Mouse (Mus musculus): ENCODE results near the gene Pdlim7.

Gene Pdlim7

GRCm38 (mm10) chr13:55516955-55517354, 3.5 kb upstream of the Pdlim7 start:
- DNase-seq: peak; percentile 86

- DNase-seq: no peak
Observed at GRCm38 (mm10) chr13:55513828-55514227, 352 bp upstream of the Pdlim7 start.

DNA sequence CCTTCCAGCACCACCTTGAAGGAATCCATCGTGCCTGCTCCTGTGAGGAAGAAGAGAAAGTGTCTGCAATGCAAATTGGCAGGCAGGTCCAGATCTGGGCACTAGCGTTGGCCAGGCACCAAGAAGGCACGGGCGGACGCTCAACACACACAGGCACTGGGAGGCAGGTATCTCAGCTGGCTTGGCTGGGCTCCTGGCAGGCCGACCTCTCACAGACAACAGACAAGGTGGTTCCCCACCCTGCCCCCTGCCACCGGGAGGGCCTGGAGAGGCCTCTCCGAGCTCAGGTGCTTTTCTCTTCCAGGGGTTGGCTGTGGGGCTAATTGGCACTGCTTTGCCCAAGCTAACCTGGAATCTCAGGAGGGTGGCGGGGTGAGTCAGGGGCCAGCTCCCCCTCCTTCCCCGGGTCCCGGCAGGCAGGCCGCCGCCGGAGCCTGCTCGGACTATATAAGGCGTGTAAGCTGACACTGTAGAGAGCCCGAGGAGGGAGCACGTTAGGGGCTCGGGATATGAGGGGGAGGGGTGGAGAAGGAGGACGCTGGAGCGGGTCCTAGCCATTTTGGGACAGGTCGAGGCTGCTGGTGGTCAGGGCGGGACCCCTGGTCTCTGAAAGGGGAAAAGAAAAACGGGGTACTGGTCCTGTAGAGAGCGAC, 971 bp downstream of the Pdlim7 start:
- DNase-seq: no peak

- DNase-seq: no peak
Observed at GRCm38 (mm10) chr13:55511492-55511861, 2.0 kb downstream of the Pdlim7 start.

GRCm38 (mm10) chr13:55510668-55511491, 2.6 kb downstream of the Pdlim7 start:
- DNase-seq: no peak

- no peak for DNase-seq
Observed at GRCm38 (mm10) chr13:55510332-55510667, 3.2 kb downstream of the Pdlim7 start.

DNA sequence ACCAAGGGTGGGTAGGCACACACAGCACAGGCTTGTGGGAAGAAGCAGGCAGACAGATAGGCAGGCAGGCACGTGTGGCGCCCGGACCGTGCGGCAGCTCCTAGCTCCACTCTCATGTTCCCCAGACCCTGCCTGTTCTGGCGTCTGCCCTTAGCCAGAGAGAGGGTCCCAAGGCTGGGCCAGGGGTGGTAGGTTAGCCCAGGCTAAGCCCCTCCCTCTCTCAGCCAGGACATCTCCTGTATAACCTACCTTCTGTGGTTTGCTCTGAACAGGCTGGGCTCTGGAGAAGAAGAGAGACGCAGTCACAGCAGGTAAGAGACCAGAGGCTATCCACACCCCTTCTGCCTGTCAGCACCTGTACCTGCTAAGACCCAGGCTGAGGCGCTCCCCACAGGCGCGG, 4.9 kb downstream of the Pdlim7 start:
- DNase-seq: no peak

- no peak for DNase-seq
Observed at GRCm38 (mm10) chr13:55507877-55508276, 5.6 kb downstream of the Pdlim7 start.

DNA sequence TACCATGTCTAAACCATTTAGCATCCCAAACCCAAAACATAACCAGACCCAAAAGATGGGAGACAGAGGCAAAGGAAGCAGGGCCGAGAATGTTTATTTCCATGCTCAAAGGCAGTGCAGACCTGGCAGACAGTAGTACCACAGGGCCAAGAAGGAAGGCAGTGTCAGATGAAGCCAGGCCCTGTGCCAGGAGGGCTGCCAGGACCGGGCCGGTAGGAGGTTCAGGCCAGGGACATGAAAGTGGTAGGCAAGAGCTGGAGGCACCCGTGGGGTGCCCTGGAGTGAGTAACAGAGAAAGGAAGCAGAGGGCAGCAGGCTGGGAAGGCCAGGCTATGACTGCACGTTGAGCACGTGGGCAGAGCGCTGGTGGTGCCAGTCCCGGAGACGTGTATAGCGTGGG, 6.8 kb downstream of the Pdlim7 start:
- no peak for DNase-seq

GRCm38 (mm10) chr13:55505810-55506209, 7.7 kb downstream of the Pdlim7 start:
- no peak for DNase-seq

DNA sequence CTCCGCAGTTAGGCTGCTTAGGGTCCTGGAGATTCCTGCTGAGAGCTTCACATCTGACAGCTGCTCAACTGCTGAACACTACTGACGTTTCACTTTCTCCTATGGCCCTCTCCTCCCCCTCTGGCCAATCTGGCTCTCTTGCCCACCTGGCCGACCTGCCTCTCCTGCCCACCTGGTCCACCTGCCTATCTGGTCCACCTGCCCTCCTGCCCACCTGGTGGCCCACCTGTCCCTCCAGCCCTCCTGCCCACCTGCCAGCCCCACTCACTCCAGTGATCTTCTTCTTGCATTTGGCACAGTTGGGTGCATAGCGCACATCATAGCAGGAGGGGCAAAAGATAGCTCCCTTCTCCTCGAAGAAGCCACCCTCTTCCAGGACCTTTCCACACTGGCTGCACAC, 9.1 kb downstream of the Pdlim7 start:
- DNase-seq: no peak

- DNase-seq: no peak
Observed at GRCm38 (mm10) chr13:55502405-55502804, 11.1 kb downstream of the Pdlim7 start.

DNA sequence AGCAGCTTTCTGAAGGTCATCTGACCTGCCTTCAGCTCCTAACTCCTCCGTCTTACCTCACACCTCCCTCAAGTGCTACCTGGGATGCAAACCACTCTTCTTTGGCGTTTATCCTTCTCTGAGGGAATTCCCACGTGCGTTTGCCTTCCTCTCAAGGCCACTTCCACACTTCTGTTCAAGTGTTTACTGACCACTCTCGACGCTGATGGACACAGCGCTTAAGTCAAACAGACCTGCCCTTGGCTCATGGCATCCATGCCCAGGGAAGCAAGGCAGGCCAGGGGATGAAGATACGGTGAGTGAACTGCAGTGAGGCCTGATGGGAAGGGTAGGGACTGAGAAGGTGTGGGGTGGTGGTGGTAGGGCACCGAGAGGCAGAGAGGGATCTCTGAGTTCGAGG, 12.9 kb downstream of the Pdlim7 start:
- DNase-seq: no peak

GRCm38 (mm10) chr13:55498906-55499305, 14.6 kb downstream of the Pdlim7 start:
- DNase-seq: no peak

DNA sequence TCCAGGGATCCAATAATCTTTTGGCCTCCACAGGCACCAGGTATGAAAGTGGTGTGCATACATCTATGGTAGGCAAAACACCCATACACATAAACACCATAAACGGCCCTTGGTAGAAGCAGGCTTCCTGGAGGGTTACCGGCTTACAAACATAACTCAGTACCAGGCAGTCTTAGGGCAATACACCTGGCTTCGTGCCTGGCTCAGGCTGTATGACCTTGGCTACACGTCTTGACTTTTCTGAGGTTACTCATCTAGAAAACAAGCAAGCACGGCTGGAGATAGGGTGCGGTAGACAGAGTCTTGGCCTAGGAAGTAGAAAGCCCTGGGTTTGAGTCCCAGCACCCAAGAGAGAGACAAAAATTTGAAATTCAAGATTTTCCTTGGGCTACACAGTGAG, 16.8 kb downstream of the Pdlim7 start:
- DNase-seq: no peak

DNA sequence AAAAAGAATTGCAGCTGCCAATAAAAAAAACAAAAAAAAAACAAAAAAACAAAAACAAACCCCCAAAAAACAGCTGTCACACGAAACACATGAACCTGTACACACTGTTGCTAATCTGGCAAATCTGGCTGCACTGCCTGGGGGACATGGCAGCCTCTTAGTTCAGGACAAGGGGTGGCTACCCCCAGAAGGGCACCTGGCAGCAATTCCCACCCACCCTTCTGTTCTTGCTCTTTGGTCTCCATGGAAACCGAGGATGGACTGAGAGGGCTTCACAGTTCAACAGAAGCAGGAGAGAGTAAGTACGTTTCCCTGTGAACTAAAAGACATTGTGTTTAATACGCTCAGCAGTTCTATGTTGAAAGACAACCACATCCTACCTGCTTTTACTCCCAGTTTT, 17.8 kb downstream of the Pdlim7 start:
- no peak for DNase-seq

DNA sequence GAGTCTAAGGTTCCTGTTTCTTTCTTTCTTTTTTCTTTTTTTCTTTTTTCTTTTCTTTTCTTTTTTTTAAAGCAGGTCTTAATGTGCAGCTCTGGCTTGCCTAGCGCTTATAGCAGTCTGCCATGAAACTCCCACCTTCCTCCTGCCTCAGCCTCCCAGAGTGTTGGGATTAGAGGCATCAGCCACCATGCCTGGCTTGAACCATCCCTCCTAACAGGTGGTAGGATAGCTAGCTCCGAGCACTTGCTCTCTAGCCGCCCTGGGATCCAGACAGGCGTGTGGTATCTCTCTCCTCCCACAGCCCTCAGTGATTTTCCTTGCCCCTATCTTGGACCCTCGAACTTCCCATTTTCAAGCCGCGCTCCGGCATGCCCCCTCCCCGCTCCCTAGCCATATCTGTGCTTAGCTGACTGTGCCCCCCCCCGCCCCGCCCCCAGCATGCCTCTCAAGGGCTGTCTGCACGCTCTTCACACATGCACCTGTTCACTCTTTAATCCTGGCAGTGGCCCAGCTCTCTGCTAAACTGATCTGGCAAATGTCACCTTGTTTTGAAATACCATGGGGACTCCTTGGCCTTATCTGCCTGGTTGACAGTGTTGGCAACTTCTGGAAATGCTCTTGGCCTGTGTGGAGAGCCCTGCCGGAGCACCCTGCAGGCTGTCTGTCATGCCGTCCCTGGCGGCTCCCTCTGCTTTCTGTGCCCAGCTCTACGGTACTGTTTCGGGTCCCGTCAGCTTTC, 18.4 kb downstream of the Pdlim7 start:
- DNase-seq: no peak

- DNase-seq: no peak
Observed at GRCm38 (mm10) chr13:55494257-55494656, 19.2 kb downstream of the Pdlim7 start.

DNA sequence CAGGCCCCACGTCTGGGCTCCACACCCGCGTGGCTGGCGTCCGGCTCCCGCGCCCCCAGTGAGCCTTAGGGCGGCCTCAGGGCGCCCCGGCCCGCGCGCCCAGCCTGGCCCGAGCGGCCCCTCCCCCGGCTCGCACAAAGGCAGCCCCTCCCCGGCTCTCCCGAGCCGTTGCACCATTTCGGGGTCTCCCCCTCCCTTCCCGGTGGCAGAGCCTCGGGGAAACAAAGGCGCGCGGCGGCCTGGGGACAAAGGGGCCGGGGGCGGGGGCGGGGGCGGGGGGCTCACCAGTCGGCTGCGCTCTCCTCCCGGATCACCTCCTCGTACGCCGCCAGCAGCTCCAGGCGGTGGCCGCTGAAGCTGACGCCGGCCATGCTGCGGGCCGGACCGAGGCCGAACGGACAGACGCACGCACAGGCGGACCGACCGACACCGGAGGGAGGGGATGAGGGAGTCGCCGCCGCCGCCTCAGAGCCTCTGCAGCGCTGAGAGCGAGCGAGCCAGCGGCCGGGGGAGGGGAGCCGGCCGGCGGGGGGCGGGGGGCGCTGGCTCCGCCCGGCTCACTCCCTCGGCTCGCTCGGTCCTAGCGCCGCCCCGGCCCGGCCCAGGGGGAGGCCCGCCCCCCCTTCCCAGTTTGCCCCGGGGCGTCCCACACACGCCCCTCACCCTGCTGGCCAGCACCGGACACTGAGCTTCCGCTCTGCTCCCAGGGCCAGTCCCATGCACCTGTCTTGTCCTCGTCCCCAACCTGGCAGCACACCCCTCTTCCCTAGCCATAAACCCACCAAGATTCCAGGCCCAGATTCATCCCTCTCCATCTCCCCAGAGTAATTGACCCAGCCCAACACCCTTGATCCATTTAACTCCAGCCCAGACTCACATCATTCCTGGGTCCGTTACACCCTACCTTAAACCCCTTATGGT, 25.6 kb downstream of the Pdlim7 start, which contains the start of gene Dbn1:
Gene Dbn1, minus strand, starts transcription at position 534 of the 921 bp plus-strand sequence.
- DNase-seq: peak; percentile 54

DNA sequence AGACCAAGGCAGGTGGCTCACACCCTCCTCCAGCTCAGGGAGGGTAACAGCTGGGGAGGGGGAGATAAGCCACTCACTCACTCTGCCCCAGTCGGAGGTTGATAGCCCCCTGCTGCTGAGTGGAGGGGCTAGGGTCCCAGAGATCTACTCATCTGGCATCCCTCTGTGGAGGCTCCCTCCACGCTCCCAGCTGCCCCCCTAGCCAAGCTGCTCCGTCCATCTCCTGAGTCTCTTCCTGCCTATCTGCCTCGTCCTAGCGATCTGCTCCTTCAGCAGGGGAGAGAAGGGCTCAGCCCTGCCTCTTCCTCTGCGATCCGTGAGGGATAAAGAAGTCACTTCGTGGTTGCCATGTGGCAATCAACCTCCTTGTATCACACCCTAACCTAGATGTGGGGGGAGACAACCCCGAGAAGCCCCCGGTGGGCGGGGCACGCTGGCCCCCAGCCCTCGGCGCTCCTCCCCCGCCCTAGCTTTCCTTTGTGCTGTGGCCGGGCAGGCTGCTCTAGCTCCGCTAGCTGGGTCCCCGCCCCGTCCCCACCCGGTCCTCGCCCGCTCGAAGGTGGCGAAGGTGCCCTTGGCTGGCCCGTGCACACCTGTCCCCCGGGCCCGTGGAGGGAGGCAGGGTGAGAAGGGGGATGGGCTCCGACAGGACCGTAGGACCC, 26.4 kb downstream of the Pdlim7 start:
- peak; percentile 30 for DNase-seq

DNA sequence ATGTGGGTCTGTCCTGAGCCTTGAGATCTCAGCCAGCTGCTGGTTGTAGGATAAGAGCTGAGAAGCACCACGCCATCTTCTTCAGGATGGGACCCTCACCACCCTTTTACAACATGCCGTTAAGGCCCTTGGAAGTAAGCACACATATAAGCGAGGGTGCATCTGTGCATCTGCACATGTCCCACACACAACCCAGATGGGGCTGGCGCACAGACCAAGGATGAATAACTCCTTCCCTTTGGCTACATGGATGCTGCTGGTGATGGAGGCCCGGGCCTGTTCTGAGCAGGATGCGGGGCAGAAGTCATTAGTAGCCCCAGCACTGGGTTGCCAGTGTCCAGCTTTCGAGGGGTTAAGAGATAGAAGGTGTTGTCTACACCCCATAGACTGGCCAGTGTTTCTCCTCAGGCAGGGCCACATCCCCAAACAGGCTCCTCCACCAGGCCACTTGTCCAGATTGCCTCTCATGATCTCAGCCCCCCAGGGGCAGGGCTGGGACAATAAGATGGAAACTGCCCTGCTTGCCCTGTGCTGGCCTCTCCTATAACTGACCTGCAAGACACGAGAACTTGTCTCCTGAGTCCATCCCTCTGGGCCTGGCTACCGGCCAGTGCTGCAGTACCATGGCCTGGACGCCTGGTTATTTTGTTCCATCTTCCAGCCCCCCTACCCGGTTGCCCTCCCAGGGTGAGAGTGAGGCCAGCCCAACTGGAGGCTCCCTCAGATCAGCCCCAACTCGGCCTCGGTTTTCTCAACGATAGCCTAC, 27.3 kb downstream of the Pdlim7 start:
- peak; percentile 28 for DNase-seq
